Mouse (Mus musculus): ENCODE data around the gene Macrod2.

DNA sequence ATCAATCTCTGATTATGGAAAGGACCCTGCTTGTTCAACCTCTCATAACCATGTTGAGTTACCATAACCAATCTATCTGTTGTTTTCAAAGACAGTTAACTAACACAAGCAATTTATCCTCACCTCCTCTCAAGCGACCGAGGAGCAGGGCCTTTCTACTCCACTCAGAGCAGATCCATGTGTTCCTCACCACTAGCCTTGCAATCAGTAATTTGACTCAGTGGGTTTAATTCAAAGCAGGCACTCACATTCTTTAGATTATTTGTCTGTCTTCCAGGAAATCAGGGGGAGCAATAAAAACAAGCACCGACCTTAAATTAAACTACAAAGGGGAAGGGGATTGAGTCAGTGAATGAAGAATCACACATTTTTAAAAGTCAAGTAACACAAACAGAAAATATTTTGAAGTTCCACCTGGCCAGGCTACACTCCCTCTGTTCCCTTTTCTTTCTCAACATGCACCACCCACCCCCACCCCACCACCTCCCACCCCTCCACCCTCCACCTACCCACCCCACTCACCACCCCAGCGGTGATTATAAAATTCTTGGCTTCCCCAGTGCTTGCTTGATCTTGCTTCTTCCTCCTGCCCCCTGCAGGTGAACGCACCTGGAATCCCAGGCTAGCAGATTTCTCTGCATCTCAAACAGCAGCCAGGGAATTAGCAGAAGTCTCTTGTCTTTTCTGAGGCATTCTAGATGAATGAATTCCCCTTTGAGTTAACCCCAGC is 839.8 kb downstream of the Macrod2 start:
- no peak for TF ChIP-seq CTCF (IDR thresholded peaks at IDR 0.05; ENCODE audit: control insufficient read depth, insufficient read depth, insufficient read length)
- no peak for TF ChIP-seq CEBPB (IDR thresholded peaks at IDR 0.05; ENCODE audit: low read depth)
- no peak for TF ChIP-seq MAX (IDR thresholded peaks at IDR 0.05)
- no peak for TF ChIP-seq USF1 (IDR thresholded peaks at IDR 0.05; ENCODE audit: low read depth)
- no peak for TF ChIP-seq MYOD1 (IDR thresholded peaks at IDR 0.05; ENCODE audit: control insufficient read depth, insufficient read length, low read depth)
- no peak for TF ChIP-seq MYOG (IDR thresholded peaks at IDR 0.05; ENCODE audit: control insufficient read depth, extremely low read depth, insufficient read length)

Measured in C2C12 (cell line).